Mouse (Mus musculus): Measurements from ENCODE around the gene Vcam1.

DNA sequence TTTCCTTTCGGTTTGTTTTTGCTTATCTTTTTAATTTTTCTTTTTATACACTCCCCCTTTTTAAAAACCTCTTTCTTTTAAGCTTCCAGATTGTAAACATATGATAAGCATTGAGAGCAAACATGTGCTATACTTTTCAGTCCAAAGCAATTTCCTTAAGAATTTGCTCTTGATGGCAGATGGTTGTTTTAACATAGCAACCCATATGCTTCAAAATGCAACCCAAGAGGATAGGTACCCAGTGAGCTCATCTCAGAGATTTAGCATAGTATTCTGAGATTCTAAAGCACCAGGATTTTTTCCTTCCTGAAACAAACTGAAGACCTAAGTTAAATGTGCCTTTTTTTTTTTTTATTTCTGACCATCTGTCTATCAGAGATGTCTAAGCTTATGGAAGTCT, 28.6 kb downstream of the Vcam1 start:
- TF ChIP-seq CTCF (IDR thresholded peaks at IDR 0.05; ENCODE audit: extremely low read depth, insufficient read depth, insufficient read length, insufficient replicate concordance) (no peak), POLR2A (IDR thresholded peaks at IDR 0.05; ENCODE audit: low read depth, low read length) (no peak)
